Mouse (Mus musculus): ENCODE data around the gene Vps33a. TPM values are rescaled to one million over a fixed set of nuclear protein-coding genes. Genes with fewer than 3 reads are reported as not detected.
A peak's percentile ranks its signal among the peaks of the same experiment; 100 is the strongest.

Gene Vps33a
- 10 to 100 TPM; 79.1 to 83.3 TPM for total RNA-seq (2021)
- long read RNA-seq, experiment 1, full-length matches to known transcripts, result 106 of 118 reads
- long read RNA-seq, experiment 1, partial matches to known transcripts, result 6 of 118 reads
- long read RNA-seq, experiment 1, other reads (novel, unspliced or antisense), result 6 of 118 reads
- long read RNA-seq, experiment 2, full-length matches to known transcripts, result 87 of 112 reads
- long read RNA-seq, experiment 2, partial matches to known transcripts, result 10 of 112 reads
- long read RNA-seq, experiment 2, other reads (novel, unspliced or antisense), result 15 of 112 reads

- intact Hi-C loops (cut with DNase I), result loop anchor here (5.0 kb wide), 1 partner anchor 40 kb away; no protein-coding TSS in a partner anchor
- DNase-seq (ENCODE audit: low spot score in 2 of 2), result peak; percentile 99
These were observed at the start of gene Vps33a for GRCm38 (mm10) chr5:123572357-123573186. TSS of gene Vps33a (minus strand) at chr5:123573038.

GRCm38 (mm10) chr5:123622421-123622820, 49.6 kb upstream of the Vps33a start:
- intact Hi-C loops (cut with DNase I), result no loop called here
- DNase-seq (ENCODE audit: low spot score in 2 of 2), result no peak

- intact Hi-C loops (cut with DNase I), result loop anchor here (10.0 kb wide), 1 partner anchor 174 kb away; no protein-coding TSS in a partner anchor
- DNase-seq (ENCODE audit: low spot score in 2 of 2), result peak in 1 of 2 experiments; percentile 45
These were observed 45.7 kb upstream of the Vps33a start for GRCm38 (mm10) chr5:123618558-123618957.

GRCm38 (mm10) chr5:123614246-123614645, 41.4 kb upstream of the Vps33a start:
- DNase-seq (ENCODE audit: low spot score in 2 of 2), result no peak
- intact Hi-C loops (cut with DNase I), result loop anchor here (5.0 to 10.0 kb wide), 3 partner anchors 42 to 169 kb away; partner anchors contain the start of genes Diablo and Vps33a

GRCm38 (mm10) chr5:123609843-123610242, 37.0 kb upstream of the Vps33a start:
- intact Hi-C loops (cut with DNase I), result loop anchor here (2.0 to 10.0 kb wide), 4 partner anchors 25 to 165 kb away; partner anchors contain the start of genes Diablo and Vps33a
- peak; percentile 93 to 94 for DNase-seq (ENCODE audit: low spot score in 2 of 2)

GRCm38 (mm10) chr5:123609416-123609815, 36.6 kb upstream of the Vps33a start:
- no peak for DNase-seq (ENCODE audit: low spot score in 2 of 2)
- intact Hi-C loops (cut with DNase I), result no loop called here

- intact Hi-C loops (cut with DNase I), result no loop called here
- DNase-seq (ENCODE audit: low spot score in 2 of 2), result no peak
These were observed 34.4 kb upstream of the Vps33a start for GRCm38 (mm10) chr5:123607211-123607669.

- peak; percentile 70 to 84 for DNase-seq (ENCODE audit: low spot score in 2 of 2)
- intact Hi-C loops (cut with DNase I), result no loop called here
These were observed 30.7 kb upstream of the Vps33a start for GRCm38 (mm10) chr5:123603496-123603895.

- intact Hi-C loops (cut with DNase I), result no loop called here
- DNase-seq (ENCODE audit: low spot score in 2 of 2), result no peak
These were observed 29.3 kb upstream of the Vps33a start for GRCm38 (mm10) chr5:123602174-123602573.

- intact Hi-C loops (cut with DNase I), result no loop called here
- DNase-seq (ENCODE audit: low spot score in 2 of 2), result no peak
These were observed 26.5 kb upstream of the Vps33a start for GRCm38 (mm10) chr5:123599319-123599718.

GRCm38 (mm10) chr5:123593622-123594280, 20.9 kb upstream of the Vps33a start:
- DNase-seq (ENCODE audit: low spot score in 2 of 2), result peak; percentile 48 to 83
- intact Hi-C loops (cut with DNase I), result no loop called here

- intact Hi-C loops (cut with DNase I), result no loop called here
- DNase-seq (ENCODE audit: low spot score in 2 of 2), result no peak
These were observed 7.2 kb upstream of the Vps33a start for GRCm38 (mm10) chr5:123580043-123580442.

GRCm38 (mm10) chr5:123576696-123577095, 3.9 kb upstream of the Vps33a start:
- no peak for DNase-seq (ENCODE audit: low spot score in 2 of 2)
- intact Hi-C loops (cut with DNase I), result no loop called here

- intact Hi-C loops (cut with DNase I), result loop anchor here (5.0 kb wide), 1 partner anchor 39 kb away; no protein-coding TSS in a partner anchor
These were observed 524 bp upstream of the Vps33a start for GRCm38 (mm10) chr5:123573362-123573761.

GRCm38 (mm10) chr5:123561128-123561527, 11.7 kb downstream of the Vps33a start:
- intact Hi-C loops (cut with DNase I), result loop anchor here (5.0 kb wide), 1 partner anchor 34 kb away; the partner anchor contains the start of gene Gm49027
- no peak for DNase-seq (ENCODE audit: low spot score in 2 of 2)

More at GRCm38 (mm10) chr5:123573362-123573761, 524 bp upstream of the Vps33a start:
- no peak for DNase-seq (ENCODE audit: low spot score in 2 of 2)

- intact Hi-C loops (cut with DNase I), result no loop called here
- no peak for DNase-seq (ENCODE audit: low spot score in 2 of 2)
These were observed 13.2 kb downstream of the Vps33a start for GRCm38 (mm10) chr5:123559588-123559987.

- intact Hi-C loops (cut with DNase I), result no loop called here
These were observed 16.4 kb downstream of the Vps33a start for GRCm38 (mm10) chr5:123556451-123556850.

GRCm38 (mm10) chr5:123555693-123556092, 17.1 kb downstream of the Vps33a start:
- no peak for DNase-seq (ENCODE audit: low spot score in 2 of 2)
- intact Hi-C loops (cut with DNase I), result no loop called here

More at GRCm38 (mm10) chr5:123556451-123556850, 16.4 kb downstream of the Vps33a start:
- peak; percentile 42 to 64 for DNase-seq (ENCODE audit: low spot score in 2 of 2)

GRCm38 (mm10) chr5:123533801-123534200, 39.0 kb downstream of the Vps33a start:
- intact Hi-C loops (cut with DNase I), result no loop called here
- peak in 1 of 2 experiments; percentile 1 for DNase-seq (ENCODE audit: low spot score in 2 of 2)

All from left cerebral cortex, postnatal 14 days (tissue).